Mouse (Mus musculus) hindbrain, embryonic 16.5 days (tissue): ENCODE measurements around the gene Htr7. TPM values are rescaled to one million over a fixed set of nuclear protein-coding genes. Genes with fewer than 3 reads are reported as not detected.
A peak's percentile ranks its signal among the peaks of the same experiment; 100 is the strongest.

Experiments
- ATAC-seq: fragments of 200-750 bp; cut with Nextera tagmentation; 2 replicates; pipeline ENCODE4 v1.8.0; 2017; ENCODE audit warnings: moderate TSS enrichment, moderate library complexity
- H3K27ac ChIP-seq: fragments of 300-500 bp; sonication (generic); 2 replicates; pipeline ENCODE4 v1.5.1; 2014; ENCODE audit warnings: low read depth, mild to moderate bottlenecking, control low read depth, low read length, moderate library complexity
- H3K27me3 ChIP-seq: fragments of 300-500 bp; sonication (generic); replicated peaks from 2 replicates; pipeline ENCODE4 v1.6.1; 2014; ENCODE audit warnings: low read length; ENCODE audit not compliant: control insufficient read depth, insufficient read depth
- H3K36me3 ChIP-seq: fragments of 300-500 bp; sonication (generic); 2 replicates; pipeline ENCODE4 v1.6.1; 2014; ENCODE audit warnings: mild to moderate bottlenecking, low read length, moderate library complexity, mixed read lengths; ENCODE audit not compliant: control insufficient read depth, insufficient read depth
- H3K4me1 ChIP-seq: fragments of 300-500 bp; sonication (generic); 2 replicates; pipeline ENCODE4 v1.6.1; 2014; ENCODE audit warnings: low read depth, low read length; ENCODE audit not compliant: control insufficient read depth, insufficient read depth
- H3K4me2 ChIP-seq: fragments of 300-500 bp; sonication (generic); 2 replicates; pipeline ENCODE4 v1.6.1; 2014; ENCODE audit warnings: mild to moderate bottlenecking, low read length, control low read depth, moderate library complexity
- H3K4me3 ChIP-seq: fragments of 300-500 bp; sonication (generic); 2 replicates; pipeline ENCODE4 v1.5.1; 2014; ENCODE audit warnings: mild to moderate bottlenecking, low read length, control low read depth, moderate library complexity
- H3K9ac ChIP-seq: fragments of 300-500 bp; sonication (generic); 2 replicates; pipeline ENCODE4 v1.6.1; 2014; ENCODE audit warnings: low read depth, mild to moderate bottlenecking, control low read depth, low read length, moderate library complexity
- H3K9me3 ChIP-seq: fragments of 300-500 bp; sonication (generic); 2 replicates; pipeline ENCODE4 v1.6.1; 2014; ENCODE audit warnings: mild to moderate bottlenecking, low read length, moderate library complexity; ENCODE audit not compliant: control insufficient read depth
- WGBS: fragments of 180-500 bp; shearing (Covaris S2); extraction: QIAGEN DNeasy Blood & Tissue Kit; methylation state at CpG from one replicate; pipeline ENCODE4 v1.1.7; 2014; 5-methylcytosine and 5-hydroxymethylcytosine counted together
- polyA plus RNA-seq: library from polyadenylated mRNA; unstranded; fragments of >200 nt; fragmentation: Nextera tagmentation; extraction: Ambion mirVana; gene quantifications from 2 replicates; pipeline ENCODE4 v1.2.1, GENCODE M21; 2015

The Htr7 gene
- polyA plus RNA-seq, 1 experiment from 2014 or later: 16.3 TPM

GRCm38 (mm10) chr19:36062801-36063529 is 5.7 kb upstream of the Htr7 start:
- peak; percentile 50 for ATAC-seq
- H3K4me3 ChIP-seq: no peak overlapping the region
- WGBS: 70% methylated on average over 2 of the region's 2 CpGs

GRCm38 (mm10) chr19:36056502-36057221 is 645 bp downstream of the Htr7 start:
- Histone ChIP-seq H3K9ac (peak overlapping the region; percentile 78), H3K27ac (peak overlapping the region; percentile 67)

More at GRCm38 (mm10) chr19:36062801-36063529, 5.7 kb upstream of the Htr7 start:
- Histone ChIP-seq H3K27me3 (no peaks in the 10 kb centered on the region), H3K4me2 (no peak overlapping the region), H3K9me3 (no peaks in the 10 kb centered on the region), H3K4me1 (no peaks in the 10 kb centered on the region), H3K27ac (no peak overlapping the region), H3K36me3 (no peaks in the 10 kb centered on the region), H3K9ac (no peak overlapping the region)

GRCm38 (mm10) chr19:36046046-36046445 is 11.3 kb downstream of the Htr7 start:
- 85% methylated on average over 7 of the region's 7 CpGs for WGBS
- no peak overlapping the region for H3K27ac ChIP-seq

More at GRCm38 (mm10) chr19:36056502-36057221, 645 bp downstream of the Htr7 start:
- H3K27me3 ChIP-seq: no peaks in the 10 kb centered on the region
- no peaks in the 10 kb centered on the region for H3K36me3 ChIP-seq
- peak overlapping the region; percentile 79 for H3K4me3 ChIP-seq
- peak overlapping the region; percentile 89 for H3K4me2 ChIP-seq
- H3K9me3 ChIP-seq: no peaks in the 10 kb centered on the region
- 7% methylated on average over 48 of the region's 49 CpGs for WGBS
- H3K4me1 ChIP-seq: peaks cover 6% of the 10 kb centered on the region
- ATAC-seq: peak; percentile 73

DNA sequence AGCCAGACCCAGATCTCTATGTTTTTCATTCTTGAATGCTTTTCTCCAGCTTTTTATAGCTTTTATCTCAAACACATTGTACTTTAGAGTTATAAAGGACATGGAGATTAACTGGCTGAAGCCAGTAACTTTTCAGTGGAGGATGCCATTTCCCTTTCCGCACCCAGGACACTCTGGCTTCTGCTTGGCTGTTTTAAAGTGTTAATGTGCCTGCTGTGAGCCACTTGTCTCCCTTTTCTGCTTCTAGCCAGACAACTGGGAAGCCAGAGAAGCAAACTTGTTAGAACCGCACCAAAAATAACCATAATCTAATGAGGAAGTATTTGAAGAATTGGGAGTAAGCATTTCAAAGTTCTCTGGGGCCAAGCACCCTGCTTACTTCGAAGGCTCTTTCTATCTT is 42.5 kb downstream of the Htr7 start:
- Histone ChIP-seq H3K4me2 (no peak overlapping the region), H3K9me3 (no peaks in the 10 kb centered on the region), H3K4me3 (no peak overlapping the region), H3K4me1 (no peaks in the 10 kb centered on the region), H3K9ac (no peak overlapping the region), H3K27ac (no peak overlapping the region), H3K27me3 (no peaks in the 10 kb centered on the region), H3K36me3 (no peaks in the 10 kb centered on the region)
- WGBS: 18% methylated on average over 3 of the region's 3 CpGs
- ATAC-seq: no peak

More at GRCm38 (mm10) chr19:36046046-36046445, 11.3 kb downstream of the Htr7 start:
- Histone ChIP-seq H3K36me3 (no peaks in the 10 kb centered on the region), H3K9me3 (no peaks in the 10 kb centered on the region), H3K4me3 (no peak overlapping the region), H3K9ac (no peak overlapping the region), H3K4me2 (no peak overlapping the region), H3K27me3 (no peaks in the 10 kb centered on the region), H3K4me1 (no peaks in the 10 kb centered on the region)
- ATAC-seq: no peak

DNA sequence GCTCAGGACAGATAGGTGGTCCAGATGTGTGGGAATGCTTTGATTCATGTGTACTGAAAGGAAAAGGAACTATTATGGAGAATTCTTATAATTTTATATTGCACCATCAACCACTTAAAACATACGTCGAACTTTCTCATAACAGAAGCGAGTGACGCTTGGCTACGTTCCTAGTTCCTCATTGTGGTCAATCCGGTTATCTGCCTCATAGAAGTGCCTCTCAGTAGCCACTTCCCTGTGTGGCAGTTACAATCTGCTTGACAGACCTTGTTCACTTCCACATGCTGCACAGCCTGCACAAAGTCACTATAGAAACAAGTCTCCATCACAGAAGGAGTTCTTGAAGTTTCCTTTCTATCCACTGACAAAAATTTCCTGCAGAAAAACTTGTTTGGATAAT is 51.0 kb downstream of the Htr7 start:
- no peak overlapping the region for H3K27ac ChIP-seq
- H3K27me3 ChIP-seq: no peaks in the 10 kb centered on the region
- no peak overlapping the region for H3K4me2 ChIP-seq
- 72% methylated on average over 6 of the region's 6 CpGs for WGBS
- no peak for ATAC-seq
- H3K9me3 ChIP-seq: no peaks in the 10 kb centered on the region
- no peaks in the 10 kb centered on the region for H3K36me3 ChIP-seq
- H3K4me3 ChIP-seq: no peak overlapping the region
- H3K9ac ChIP-seq: no peak overlapping the region
- H3K4me1 ChIP-seq: peaks cover 7% of the 10 kb centered on the region; the same call in 1 of the 2 replicates

GRCm38 (mm10) chr19:36004961-36005360 is 52.3 kb downstream of the Htr7 start:
- H3K36me3 ChIP-seq: no peaks in the 10 kb centered on the region
- no peaks in the 10 kb centered on the region for H3K27me3 ChIP-seq
- H3K4me1 ChIP-seq: peaks cover 7% of the 10 kb centered on the region; the same call in 1 of the 2 replicates
- no peak overlapping the region for H3K9ac ChIP-seq
- no peak overlapping the region for H3K27ac ChIP-seq
- no peaks in the 10 kb centered on the region for H3K9me3 ChIP-seq
- H3K4me3 ChIP-seq: no peak overlapping the region
- WGBS: 63% methylated on average over 2 of the region's 2 CpGs
- H3K4me2 ChIP-seq: no peak overlapping the region
- no peak for ATAC-seq

GRCm38 (mm10) chr19:36002476-36003445 is 54.5 kb downstream of the Htr7 start:
- Histone ChIP-seq H3K9ac (no peak overlapping the region; the same call in 1 of the 2 replicates), H3K9me3 (no peaks in the 10 kb centered on the region), H3K4me1 (peaks cover 7% of the 10 kb centered on the region; the same call in 1 of the 2 replicates), H3K27ac (peak overlapping the region; percentile 67), H3K4me2 (peak overlapping the region; percentile 32), H3K27me3 (no peaks in the 10 kb centered on the region), H3K36me3 (no peaks in the 10 kb centered on the region), H3K4me3 (no peak overlapping the region)
- ATAC-seq: peak; percentile 76
- WGBS: 30% methylated on average over 17 of the region's 17 CpGs

GRCm38 (mm10) chr19:36001512-36001911 is 55.8 kb downstream of the Htr7 start:
- peaks cover 7% of the 10 kb centered on the region; the same call in 1 of the 2 replicates for H3K4me1 ChIP-seq
- H3K4me2 ChIP-seq: no peak overlapping the region
- no peaks in the 10 kb centered on the region for H3K9me3 ChIP-seq
- peak; percentile 48; the same call in 1 of the 2 replicates for ATAC-seq
- no peaks in the 10 kb centered on the region for H3K27me3 ChIP-seq
- H3K27ac ChIP-seq: no peak overlapping the region
- 41% methylated on average over 1 of the region's 1 CpGs for WGBS
- H3K4me3 ChIP-seq: no peak overlapping the region
- no peak overlapping the region for H3K9ac ChIP-seq
- no peaks in the 10 kb centered on the region for H3K36me3 ChIP-seq
